Mouse (Mus musculus): ENCODE data around the gene Gm21970. TPM values are rescaled to one million over a fixed set of nuclear protein-coding genes. Genes with fewer than 3 reads are reported as not detected.
A peak's percentile ranks its signal among the peaks of the same experiment; 100 is the strongest.

Gm21970 gene
- polyA plus RNA-seq, 1 experiment from 2014 or later: not detected

- ATAC-seq (replicated peaks): no peak
Measured at GRCm38 (mm10) chr16:91461773-91462181, 70.3 kb downstream of the Gm21970 start.

GRCm38 (mm10) chr16:91462644-91463043 lies 71.1 kb downstream of the Gm21970 start:
- no peaks in the 10 kb centered on the region for H3K27me3 ChIP-seq
- H3K9ac ChIP-seq (replicated peaks): no peak overlapping the region
- no peak overlapping the region for H3K4me2 ChIP-seq (replicated peaks)
- 68% methylated on average over 3 of the region's 3 CpGs for WGBS
- H3K9me3 ChIP-seq: no peaks in the 10 kb centered on the region
- H3K4me3 ChIP-seq: no peak overlapping the region
- peaks cover 29% of the 10 kb centered on the region for H3K4me1 ChIP-seq
- no peak overlapping the region for H3K27ac ChIP-seq (replicated peaks)
- no peaks in the 10 kb centered on the region for H3K36me3 ChIP-seq
- ATAC-seq (replicated peaks): no peak

More at GRCm38 (mm10) chr16:91461773-91462181, 70.3 kb downstream of the Gm21970 start:
- 59% methylated on average over 9 of the region's 9 CpGs for WGBS
- no peaks in the 10 kb centered on the region for H3K36me3 ChIP-seq
- H3K9ac ChIP-seq (replicated peaks): no peak overlapping the region; the same call in 1 of the 2 replicates
- no peak overlapping the region for H3K4me2 ChIP-seq (replicated peaks)
- H3K9me3 ChIP-seq: no peaks in the 10 kb centered on the region
- peaks cover 26% of the 10 kb centered on the region for H3K4me1 ChIP-seq
- no peak overlapping the region for H3K27ac ChIP-seq (replicated peaks)
- H3K4me3 ChIP-seq: no peak overlapping the region
- no peaks in the 10 kb centered on the region for H3K27me3 ChIP-seq

DNA sequence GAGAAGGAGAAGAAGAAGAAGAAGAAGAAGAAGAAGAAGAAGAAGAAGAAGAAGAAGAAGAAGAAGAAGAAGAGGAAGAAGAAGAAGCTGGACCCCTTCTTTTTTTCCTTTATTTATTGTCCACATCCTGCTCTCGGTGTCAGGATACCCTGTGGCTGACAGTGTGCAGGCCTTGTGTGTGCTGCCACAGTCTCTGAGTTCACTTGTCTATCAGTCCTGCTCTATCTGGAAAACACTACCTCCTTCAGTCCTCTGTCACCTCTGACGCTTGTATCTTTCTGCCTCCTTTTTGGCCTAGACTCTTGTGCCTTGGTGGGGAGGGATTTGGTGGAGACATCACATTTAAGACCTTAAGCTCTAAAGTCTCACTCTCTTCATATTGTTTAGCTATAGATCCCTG lies 71.9 kb downstream of the Gm21970 start:
- no peak overlapping the region for H3K27ac ChIP-seq (replicated peaks)
- H3K4me3 ChIP-seq: no peak overlapping the region
- H3K9ac ChIP-seq (replicated peaks): no peak overlapping the region
- WGBS: 88% methylated on average over 2 of the region's 2 CpGs
- H3K4me2 ChIP-seq (replicated peaks): no peak overlapping the region
- H3K36me3 ChIP-seq: no peaks in the 10 kb centered on the region
- H3K4me1 ChIP-seq: peaks cover 29% of the 10 kb centered on the region
- no peak for ATAC-seq (replicated peaks)
- no peaks in the 10 kb centered on the region for H3K9me3 ChIP-seq
- no peaks in the 10 kb centered on the region for H3K27me3 ChIP-seq

DNA sequence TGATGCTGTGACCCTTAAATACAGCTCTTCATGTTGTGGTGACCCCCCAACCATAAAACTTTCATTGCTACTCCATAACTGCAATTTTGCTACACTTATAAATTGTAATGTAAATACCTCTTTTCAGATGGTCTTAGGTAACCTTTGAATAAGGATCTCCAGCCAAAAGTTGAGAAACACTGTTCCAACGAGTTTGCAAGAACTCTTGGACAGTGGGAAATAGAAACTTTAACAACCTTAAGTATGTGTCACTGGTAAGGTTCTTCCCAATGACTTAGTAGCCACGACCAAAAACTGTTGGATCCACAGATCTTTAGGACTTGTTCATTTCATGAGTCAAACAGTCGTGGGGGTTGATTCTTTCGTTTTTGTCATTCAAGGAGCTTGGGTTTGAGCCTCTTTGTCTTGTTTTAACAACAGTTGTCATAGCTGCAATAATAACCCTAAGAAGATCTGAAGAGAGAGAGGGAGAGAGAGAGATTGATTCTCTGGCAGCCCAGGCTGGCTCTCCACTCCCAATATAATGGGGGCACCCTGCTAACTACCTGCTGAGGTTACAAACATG lies 72.4 kb downstream of the Gm21970 start:
- Histone ChIP-seq H3K36me3 (no peaks in the 10 kb centered on the region), H3K27me3 (no peaks in the 10 kb centered on the region), H3K27ac (replicated peaks) (0 out of 2 replicates have a peak overlapping the region, but pooled peaks have one; percentile 77), H3K4me1 (peaks cover 29% of the 10 kb centered on the region), H3K4me3 (peak overlapping the region; percentile 72), H3K9ac (replicated peaks) (no peak overlapping the region), H3K9me3 (no peaks in the 10 kb centered on the region), H3K4me2 (replicated peaks) (peak overlapping the region; percentile 95)
- 85% methylated on average over 4 of the region's 4 CpGs for WGBS
- no peak for ATAC-seq (replicated peaks)

DNA sequence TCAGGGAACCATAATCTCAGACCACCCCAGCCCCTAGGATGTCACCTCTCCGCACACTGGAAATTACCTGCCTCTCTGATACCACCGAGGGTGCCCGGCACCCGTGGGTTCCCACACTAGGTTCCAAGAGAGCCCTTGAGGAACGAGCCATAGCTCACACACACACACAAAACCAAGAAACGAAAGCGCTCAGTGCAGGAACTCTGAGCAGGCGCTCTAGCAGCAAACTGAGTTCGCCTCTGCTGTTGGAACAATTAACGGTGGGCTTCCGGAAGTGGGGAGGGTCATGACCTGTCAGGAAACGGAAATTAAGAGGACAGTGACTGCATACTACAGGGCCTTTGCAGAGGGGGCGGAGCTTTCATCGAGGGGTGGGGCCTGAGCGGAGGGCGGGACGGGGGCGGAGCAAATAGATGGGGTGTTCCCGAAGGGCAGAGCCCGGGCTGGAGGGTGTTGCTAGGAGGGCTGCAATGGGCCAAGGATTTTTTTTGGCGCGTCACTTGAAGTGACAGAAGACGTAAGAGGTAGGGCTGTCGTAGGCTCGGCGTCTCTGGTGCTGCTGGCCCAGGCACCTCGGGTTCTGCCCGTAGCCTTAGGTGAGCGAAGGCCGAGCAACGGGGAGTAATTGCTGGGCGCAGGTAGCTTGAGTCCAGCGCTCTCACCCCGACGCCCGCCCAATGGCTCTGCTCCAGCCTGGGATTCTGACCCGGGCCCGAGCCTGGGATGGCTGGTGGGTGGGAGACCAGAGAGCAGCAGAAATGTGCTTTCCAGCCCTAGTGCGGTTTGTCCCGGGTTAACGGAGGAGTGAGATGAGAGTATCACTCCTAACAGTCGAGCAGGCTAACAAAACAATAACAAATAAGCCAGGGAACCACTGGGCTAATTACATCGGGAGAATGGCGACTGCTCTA lies 73.3 kb downstream of the Gm21970 start:
- Histone ChIP-seq H3K4me2 (replicated peaks) (peak overlapping the region; percentile 95), H3K4me1 (peaks cover 24% of the 10 kb centered on the region), H3K36me3 (no peaks in the 10 kb centered on the region), H3K9ac (replicated peaks) (peak overlapping the region; percentile 70), H3K27me3 (no peaks in the 10 kb centered on the region), H3K4me3 (peak overlapping the region; percentile 72), H3K9me3 (no peaks in the 10 kb centered on the region), H3K27ac (replicated peaks) (peak overlapping the region; percentile 77)
- ATAC-seq (replicated peaks): peak; percentile 96
- WGBS: 2% methylated on average over 44 of the region's 44 CpGs

- no peak for ATAC-seq (replicated peaks)
- H3K36me3 ChIP-seq: no peaks in the 10 kb centered on the region
- WGBS: 48% methylated on average over 13 of the region's 13 CpGs
- H3K27ac ChIP-seq (replicated peaks): no peak overlapping the region
- peaks cover 24% of the 10 kb centered on the region for H3K4me1 ChIP-seq
- H3K9ac ChIP-seq (replicated peaks): peak overlapping the region; percentile 70
- peak overlapping the region; percentile 95 for H3K4me2 ChIP-seq (replicated peaks)
- H3K27me3 ChIP-seq: no peaks in the 10 kb centered on the region
- H3K9me3 ChIP-seq: no peaks in the 10 kb centered on the region
- H3K4me3 ChIP-seq: peak overlapping the region; percentile 72
Measured at GRCm38 (mm10) chr16:91465505-91466240, 74.2 kb downstream of the Gm21970 start.

DNA sequence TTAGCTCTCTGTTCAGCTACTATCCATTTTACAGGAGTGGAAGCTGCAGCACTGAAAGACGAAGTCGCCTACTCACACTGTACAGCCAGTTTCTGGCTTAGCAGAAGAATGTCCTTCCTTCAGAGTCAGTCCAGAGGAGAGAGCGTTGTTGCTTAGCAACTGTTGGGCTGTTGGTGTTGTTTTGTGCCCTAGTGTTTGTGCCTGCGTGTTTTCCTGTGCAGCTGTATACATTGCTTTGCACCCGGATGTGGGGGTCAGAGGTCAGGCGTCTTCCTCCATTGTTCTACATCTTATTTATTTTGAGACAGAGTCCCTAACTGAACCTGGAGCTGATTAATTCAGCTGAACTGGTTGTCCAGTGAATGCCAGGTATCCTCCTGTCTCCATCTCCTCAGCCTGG lies 75.0 kb downstream of the Gm21970 start:
- Histone ChIP-seq H3K4me2 (replicated peaks) (0 out of 2 replicates have a peak overlapping the region, but pooled peaks have one; percentile 13), H3K4me3 (no peak overlapping the region), H3K27me3 (no peaks in the 10 kb centered on the region), H3K4me1 (peaks cover 24% of the 10 kb centered on the region), H3K36me3 (no peaks in the 10 kb centered on the region), H3K27ac (replicated peaks) (no peak overlapping the region), H3K9me3 (no peaks in the 10 kb centered on the region), H3K9ac (replicated peaks) (no peak overlapping the region)
- WGBS: 55% methylated on average over 6 of the region's 6 CpGs
- no peak for ATAC-seq (replicated peaks)

Other genes with a start within 250 kb of the Gm21970 start
- gene Olig2, start 166.3 kb upstream of the Gm21970 start, polyA plus RNA-seq (2015; fragmentation: Nextera tagmentation; extraction: Ambion mirVana): 7.1 and 8.6 TPM in 2 replicates
- gene Olig1, start 121.9 kb upstream of the Gm21970 start, polyA plus RNA-seq (2015; fragmentation: Nextera tagmentation; extraction: Ambion mirVana): 29.6 and 33.4 TPM in 2 replicates
- 41.6 and 42.3 TPM in 2 replicates for gene Ifnar2, start 18.9 kb upstream of the Gm21970 start, polyA plus RNA-seq (2015; fragmentation: Nextera tagmentation; extraction: Ambion mirVana)
- 7.7 and 9.6 TPM in 2 replicates for gene Il10rb, start 14.4 kb downstream of the Gm21970 start, polyA plus RNA-seq (2015; fragmentation: Nextera tagmentation; extraction: Ambion mirVana)
- gene Ifnar1, start 93.5 kb downstream of the Gm21970 start, polyA plus RNA-seq (2015; fragmentation: Nextera tagmentation; extraction: Ambion mirVana): 52.6 and 54.8 TPM in 2 replicates
- gene Ifngr2, start 155.4 kb downstream of the Gm21970 start, polyA plus RNA-seq (2015; fragmentation: Nextera tagmentation; extraction: Ambion mirVana): 104 and 105 TPM in 2 replicates
- gene Tmem50b, start 206.1 kb downstream of the Gm21970 start, polyA plus RNA-seq (2015; fragmentation: Nextera tagmentation; extraction: Ambion mirVana): 83.2 and 89.2 TPM in 2 replicates
- gene Dnajc28, start 227.3 kb downstream of the Gm21970 start, polyA plus RNA-seq (2015; fragmentation: Nextera tagmentation; extraction: Ambion mirVana): 8.0 and 9.0 TPM in 2 replicates

Data from forebrain, embryonic 15.5 days (tissue).